Mouse (Mus musculus) liver, adult 2 months (tissue): ENCODE results near the gene Lins1. TPM values are rescaled to one million over a fixed set of nuclear protein-coding genes. Genes with fewer than 3 reads are reported as not detected.

Experiments
- DNase-seq: peaks from one replicate; pipeline ENCODE4 v3.0.0-alpha.2; 2011; ENCODE audit warnings: low read depth, low spot score; ENCODE audit errors: extremely low read depth
- H3K27ac ChIP-seq: fragments of 200-500 bp; replicated peaks from 2 replicates; pipeline ENCODE4 v1.5.1; 2012; ENCODE audit warnings: low read depth, mild to moderate bottlenecking, control low read depth, inconsistent platforms, low read length; ENCODE audit not compliant: insufficient read depth
- H3K27me3 ChIP-seq: fragments of 200-500 bp; 2 replicates; pipeline ENCODE4 v1.6.1; 2012; ENCODE audit warnings: mild to moderate bottlenecking, moderate library complexity, low read length, inconsistent platforms; ENCODE audit not compliant: control insufficient read depth, insufficient read depth
- H3K36me3 ChIP-seq: fragments of 200-500 bp; 2 replicates; pipeline ENCODE4 v1.6.1; 2012; ENCODE audit warnings: low read length, inconsistent platforms; ENCODE audit not compliant: control insufficient read depth, insufficient read depth
- H3K4me1 ChIP-seq: fragments of 200-500 bp; 2 replicates; pipeline ENCODE4 v1.6.1; 2011; ENCODE audit warnings: low read length; ENCODE audit not compliant: control insufficient read depth, insufficient read depth
- H3K4me3 ChIP-seq: fragments of 200-500 bp; 2 replicates; pipeline ENCODE4 v1.5.1; 2011; ENCODE audit warnings: low read depth, mild to moderate bottlenecking, control low read depth, low read length, moderate library complexity; ENCODE audit not compliant: insufficient read depth
- H3K79me2 ChIP-seq: fragments of 200-500 bp; 2 replicates; pipeline ENCODE4 v1.6.1; 2012; ENCODE audit warnings: inconsistent platforms, mild to moderate bottlenecking, low read length, moderate library complexity; ENCODE audit not compliant: control insufficient read depth, insufficient read depth
- H3K9ac ChIP-seq: fragments of 200-500 bp; 2 replicates; pipeline ENCODE4 v1.6.1; 2012; ENCODE audit warnings: low read depth, mild to moderate bottlenecking, control low read depth, inconsistent platforms, low read length
- CTCF ChIP-seq: fragments of 200-500 bp; IDR thresholded peaks from 2 replicates; pipeline ENCODE4 v1.5.1; 2011; ENCODE audit warnings: low read depth, low read length, control low read depth
- POLR2A ChIP-seq: fragments of 200-500 bp; IDR thresholded peaks from 2 replicates; pipeline ENCODE4 v1.6.1; 2011; ENCODE audit warnings: low read length, control low read depth; ENCODE audit not compliant: insufficient read depth; ENCODE audit errors: extremely low read depth
- WGBS: fragments of 180-500 bp; shearing (Covaris S2); methylation state at CpG from one replicate; pipeline ENCODE4 v1.1.7; 2018; 5-methylcytosine and 5-hydroxymethylcytosine counted together
- polyA plus RNA-seq: library from polyadenylated mRNA; depleted of rRNA; stranded (reverse); fragments of >200 nt; gene quantifications from 2 replicates; pipeline ENCODE4 v1.2.3, GENCODE M21; 2012; rRNA removed
- total RNA-seq: library from RNA; depleted of rRNA; stranded (reverse); fragments of >200 nt; gene quantifications from 2 replicates; pipeline ENCODE4 v1.2.3, GENCODE M21; 2014; rRNA removed

Lins1 gene
- total RNA-seq = 1.9 and 2.2 TPM in 2 replicates
- 1.8 and 2.3 TPM in 2 replicates for polyA plus RNA-seq

DNA sequence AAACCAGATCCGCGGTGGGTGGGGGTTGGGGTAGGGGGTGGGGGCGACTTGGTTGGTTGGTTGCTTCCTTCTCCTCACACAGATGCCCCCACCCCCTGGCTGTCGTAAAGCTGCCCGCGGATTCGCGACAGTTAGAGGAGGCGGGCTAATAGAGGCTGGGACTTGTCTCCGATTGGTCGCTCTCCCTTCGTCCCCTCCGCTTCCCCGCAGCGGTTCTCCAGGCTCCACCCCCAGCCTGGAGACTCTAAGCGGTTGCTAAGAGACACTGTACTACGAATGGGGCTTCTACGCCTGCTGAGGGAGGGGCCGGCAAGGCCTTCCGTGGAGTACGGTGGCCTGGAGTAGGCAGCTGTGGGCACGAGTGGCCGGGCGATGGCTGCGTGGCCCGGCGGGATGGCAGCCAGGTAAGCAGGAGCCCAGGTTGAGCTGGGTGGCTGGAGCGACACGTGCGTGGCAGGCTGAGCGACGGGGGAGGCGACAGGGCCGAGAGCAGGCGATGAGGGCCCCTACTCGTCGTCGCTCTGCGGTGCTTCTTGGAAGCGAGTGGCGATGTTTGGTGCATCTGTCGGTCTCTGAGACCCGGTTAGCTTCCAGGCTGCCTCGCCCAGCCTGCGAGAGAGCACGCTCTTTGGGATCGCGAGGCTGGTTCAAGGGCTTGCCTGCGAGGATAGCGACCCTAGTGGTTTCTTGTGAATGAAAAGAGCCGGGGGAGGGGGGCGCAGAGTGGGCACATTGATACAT lies at the start of gene Lins1:
Gene Lins1, plus strand, starts transcription at position 270 of the 741 bp plus-strand sequence.
- Histone ChIP-seq H3K79me2 (peaks cover 4% of the 10 kb centered on the region; the same call in 1 of the 2 replicates), H3K4me1 (peaks cover 8% of the 10 kb centered on the region), H3K27me3 (no peaks in the 10 kb centered on the region), H3K4me3 (peak within 1 kb of the TSS; percentile 87), H3K27ac (peak within 1 kb of the TSS; percentile 65), H3K36me3 (peaks cover 3% of the 10 kb centered on the region; the same call in 1 of the 2 replicates), H3K9ac (peak within 1 kb of the TSS; percentile 86)
- DNase-seq = peak; percentile 98
- under 1% methylated on average over 51 of the region's 52 CpGs for WGBS
- TF ChIP-seq CTCF = no peak
- TF ChIP-seq POLR2A = peak; percentile 44; the same call in 1 of the 2 replicates

DNA sequence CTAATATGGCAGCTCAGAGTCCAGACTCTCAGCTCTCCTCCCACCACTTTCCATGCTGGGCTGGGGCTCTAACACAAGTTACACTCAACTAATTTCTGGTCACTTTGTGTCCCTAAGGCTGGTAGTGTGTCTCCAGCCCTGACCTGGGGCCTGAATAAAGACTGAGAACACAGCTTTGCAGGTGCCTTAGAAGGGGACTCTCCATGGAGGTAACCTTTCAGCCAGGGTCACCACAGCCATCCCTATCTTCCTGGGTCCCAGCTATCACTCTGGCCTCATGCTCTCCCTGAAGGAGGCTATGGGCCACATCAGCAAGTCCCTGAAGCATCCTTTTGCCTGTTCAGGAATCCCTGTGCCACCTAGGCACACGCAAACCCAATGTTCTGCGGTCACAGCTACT lies 44.0 kb upstream of the Lins1 start:
- no peak overlapping the region for H3K4me3 ChIP-seq
- H3K36me3 ChIP-seq = peaks cover 9% of the 10 kb centered on the region
- H3K27ac ChIP-seq = no peak overlapping the region
- no peaks in the 10 kb centered on the region for H3K4me1 ChIP-seq
- no peak overlapping the region for H3K9ac ChIP-seq
- no peaks in the 10 kb centered on the region for H3K27me3 ChIP-seq
- 99% methylated on average over 2 of the region's 2 CpGs for WGBS
- H3K79me2 ChIP-seq = no peaks in the 10 kb centered on the region
- DNase-seq = no peak
- TF ChIP-seq POLR2A (no peak), CTCF (no peak)

DNA sequence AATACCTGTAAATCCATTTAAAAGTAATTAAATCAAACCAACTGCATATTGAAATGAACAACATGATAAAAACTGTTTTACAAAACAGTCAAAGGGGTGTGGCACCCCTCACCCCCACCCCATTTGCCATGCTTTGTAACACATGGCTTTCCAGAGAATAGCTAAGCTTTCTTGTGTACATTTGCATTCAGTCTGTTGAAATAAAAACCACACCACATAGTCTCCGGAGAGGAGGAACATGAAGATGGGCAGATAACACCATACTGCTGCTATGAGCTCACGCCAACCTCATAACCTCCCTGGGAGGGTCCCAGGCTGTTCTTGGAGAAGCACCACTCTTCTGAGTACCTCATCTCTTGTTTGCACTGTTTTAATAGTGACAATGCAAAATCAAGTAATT lies 40.5 kb upstream of the Lins1 start:
- no peak overlapping the region for H3K4me3 ChIP-seq
- peaks cover 2% of the 10 kb centered on the region; the same call in 1 of the 2 replicates for H3K79me2 ChIP-seq
- TF ChIP-seq POLR2A (no peak), CTCF (no peak)
- peaks cover 8% of the 10 kb centered on the region for H3K36me3 ChIP-seq
- H3K27ac ChIP-seq = no peak overlapping the region
- DNase-seq = no peak
- H3K4me1 ChIP-seq = no peaks in the 10 kb centered on the region
- WGBS = 91% methylated on average over 2 of the region's 2 CpGs
- no peak overlapping the region for H3K9ac ChIP-seq
- no peaks in the 10 kb centered on the region for H3K27me3 ChIP-seq

DNA sequence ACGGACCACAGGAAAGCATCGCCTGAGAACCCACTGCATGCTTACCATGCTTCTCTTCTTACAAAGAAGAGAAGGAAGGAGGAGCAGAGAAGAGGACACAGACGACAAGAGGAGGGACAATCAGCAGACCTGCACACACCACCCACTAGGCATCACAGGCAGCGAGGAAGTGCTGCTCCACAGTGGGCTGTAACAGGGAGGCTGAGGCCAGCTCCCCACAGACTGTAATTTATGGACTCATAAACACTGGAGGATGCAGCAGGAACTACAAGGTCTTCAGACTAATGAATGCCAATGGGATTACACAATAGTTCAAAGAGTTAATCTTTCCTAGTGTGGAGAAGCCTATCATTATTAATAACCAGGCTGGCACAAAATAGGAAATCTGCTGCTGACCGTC lies 38.8 kb upstream of the Lins1 start:
- 76% methylated on average over 5 of the region's 5 CpGs for WGBS
- peaks cover 2% of the 10 kb centered on the region; the same call in 1 of the 2 replicates for H3K79me2 ChIP-seq
- TF ChIP-seq POLR2A = no peak
- TF ChIP-seq CTCF = no peak

DNA sequence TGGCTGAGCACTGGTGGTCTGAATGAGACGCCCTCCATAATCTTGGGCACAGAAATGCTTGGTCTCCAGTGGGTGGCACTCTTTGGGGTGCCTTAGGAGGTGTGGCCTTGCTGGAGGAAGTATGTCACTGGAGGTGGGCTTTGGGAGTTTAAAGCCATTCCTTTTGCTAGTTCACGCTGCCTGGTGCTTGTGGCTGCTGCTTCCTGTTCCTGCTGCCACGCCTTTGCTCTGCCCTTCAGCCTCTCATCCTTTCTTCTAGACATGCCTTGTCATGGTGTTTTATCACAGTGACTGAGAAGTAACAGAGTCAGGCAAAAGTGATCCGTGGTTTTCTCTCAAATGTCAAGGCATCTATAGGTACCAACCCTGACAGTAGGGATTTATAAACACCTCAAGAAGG lies 37.5 kb upstream of the Lins1 start:
- Histone ChIP-seq H3K27me3 (no peaks in the 10 kb centered on the region), H3K79me2 (peaks cover 2% of the 10 kb centered on the region; the same call in 1 of the 2 replicates), H3K9ac (no peak overlapping the region), H3K4me1 (peaks cover 9% of the 10 kb centered on the region; the same call in 1 of the 2 replicates), H3K27ac (no peak overlapping the region), H3K36me3 (peaks cover 6% of the 10 kb centered on the region), H3K4me3 (no peak overlapping the region)
- 89% methylated on average over 4 of the region's 4 CpGs for WGBS
- TF ChIP-seq CTCF (no peak), POLR2A (no peak)
- DNase-seq = no peak

More for the DNA sequence above, 38.8 kb upstream of the Lins1 start:
- H3K9ac ChIP-seq = no peak overlapping the region
- peaks cover 8% of the 10 kb centered on the region for H3K36me3 ChIP-seq
- H3K27ac ChIP-seq = no peak overlapping the region
- no peaks in the 10 kb centered on the region for H3K27me3 ChIP-seq
- peak; percentile 18 for DNase-seq
- peaks cover 9% of the 10 kb centered on the region; the same call in 1 of the 2 replicates for H3K4me1 ChIP-seq
- no peak overlapping the region for H3K4me3 ChIP-seq

DNA sequence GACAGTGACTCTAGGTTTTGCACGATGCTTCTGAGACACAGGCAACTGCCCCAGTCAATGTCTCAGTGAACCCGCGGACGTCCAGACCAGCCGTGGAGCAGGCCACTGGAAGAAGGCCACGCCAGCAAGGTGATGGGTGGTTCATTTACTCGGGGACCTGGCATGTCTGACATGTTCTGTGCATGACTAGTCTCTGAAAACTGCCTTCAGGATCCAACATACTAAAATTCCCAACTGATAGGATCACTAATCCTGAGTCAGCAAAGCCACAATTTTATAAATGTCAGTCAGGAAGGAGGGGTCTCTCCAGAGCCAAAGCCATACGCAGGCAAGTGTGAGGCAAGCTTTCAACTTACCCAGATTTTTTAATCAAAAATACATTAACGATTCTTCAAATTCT lies 36.1 kb upstream of the Lins1 start:
- WGBS = 94% methylated on average over 9 of the region's 9 CpGs
- Histone ChIP-seq H3K27me3 (no peaks in the 10 kb centered on the region), H3K4me3 (no peak overlapping the region), H3K79me2 (peaks cover 4% of the 10 kb centered on the region; the same call in 1 of the 2 replicates), H3K9ac (no peak overlapping the region), H3K36me3 (0 out of 2 replicates have a peak, but pooled peaks cover 2% of the 10 kb centered on the region), H3K4me1 (peaks cover 9% of the 10 kb centered on the region; the same call in 1 of the 2 replicates), H3K27ac (no peak overlapping the region)
- TF ChIP-seq POLR2A (no peak), CTCF (no peak)
- DNase-seq = no peak
